Mouse (Mus musculus): ENCODE measurements around the gene Pla2g1b. TPM values are rescaled to one million over a fixed set of nuclear protein-coding genes. Genes with fewer than 3 reads are reported as not detected.
A peak's percentile ranks its signal among the peaks of the same experiment; 100 is the strongest.

Gene Pla2g1b
- polyA plus RNA-seq, 1 experiment from 2014 or later = not detected

- Histone ChIP-seq H3K27me3 (no peaks in the 10 kb centered on the region), H3K36me3 (no peaks in the 10 kb centered on the region), H3K4me1 (replicated peaks) (peaks cover 48% of the 10 kb centered on the region), H3K4me2 (no peak overlapping the region), H3K9ac (no peak overlapping the region), H3K4me3 (replicated peaks) (no peak overlapping the region), H3K27ac (no peak overlapping the region), H3K9me3 (replicated peaks) (no peaks in the 10 kb centered on the region)
- 47% methylated on average over 4 of the region's 4 CpGs for WGBS (ENCODE audit: insufficient replicate concordance)
- ATAC-seq (ENCODE audit: low read depth) = no peak
- DNase-seq = no peak
These were observed 20.7 kb downstream of the Pla2g1b start for GRCm38 (mm10) chr5:115486726-115487125.

GRCm38 (mm10) chr5:115487353-115487752 is 21.3 kb downstream of the Pla2g1b start:
- H3K27me3 ChIP-seq = no peaks in the 10 kb centered on the region
- no peak overlapping the region for H3K4me3 ChIP-seq (replicated peaks)
- ATAC-seq (ENCODE audit: low read depth) (no peak), DNase-seq (no peak)
- H3K4me1 ChIP-seq (replicated peaks) = peaks cover 54% of the 10 kb centered on the region
- no peak overlapping the region for H3K4me2 ChIP-seq
- H3K9me3 ChIP-seq (replicated peaks) = no peaks in the 10 kb centered on the region
- H3K27ac ChIP-seq = no peak overlapping the region
- no peaks in the 10 kb centered on the region for H3K36me3 ChIP-seq
- WGBS (ENCODE audit: insufficient replicate concordance) = 80% methylated on average over 8 of the region's 8 CpGs
- H3K9ac ChIP-seq = no peak overlapping the region

DNA sequence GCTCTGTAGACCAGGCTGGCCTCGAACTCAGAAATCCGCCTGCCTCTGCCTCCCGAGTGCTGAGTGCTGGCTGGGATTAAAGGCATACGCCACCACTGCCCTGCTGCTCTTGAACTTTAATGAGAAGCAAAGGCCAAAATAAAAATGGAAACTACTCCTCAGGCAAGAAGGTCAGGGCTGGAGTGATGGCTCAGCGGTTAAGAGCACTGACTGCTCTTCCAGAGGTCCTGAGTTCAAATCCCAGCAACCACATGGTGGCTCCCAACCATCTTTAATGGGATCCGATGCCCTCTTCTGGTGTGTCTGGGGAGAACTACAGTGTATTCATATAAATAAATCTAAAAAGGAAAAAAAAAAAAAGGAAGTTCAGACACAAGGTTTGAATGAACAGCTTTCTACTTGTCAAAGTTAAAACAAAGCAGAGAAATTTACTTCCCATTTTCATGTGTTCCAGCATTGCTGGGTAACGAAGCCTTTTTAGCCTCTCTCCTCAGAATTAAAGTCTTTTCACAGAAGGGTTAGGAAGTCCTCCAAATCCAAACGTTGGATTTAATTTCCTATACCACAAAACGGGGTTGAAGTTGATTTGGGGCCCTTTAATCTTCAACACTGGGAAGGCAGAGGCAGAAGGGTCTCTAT is 22.0 kb downstream of the Pla2g1b start:
- ATAC-seq (ENCODE audit: low read depth) (no peak), DNase-seq (no peak)
- Histone ChIP-seq H3K9me3 (replicated peaks) (no peaks in the 10 kb centered on the region), H3K4me1 (replicated peaks) (peaks cover 55% of the 10 kb centered on the region), H3K27ac (peak overlapping the region; percentile 81; the same call in 1 of the 2 replicates), H3K36me3 (no peaks in the 10 kb centered on the region), H3K27me3 (no peaks in the 10 kb centered on the region), H3K4me3 (replicated peaks) (peak overlapping the region; percentile 41; the same call in 1 of the 2 replicates), H3K9ac (peak overlapping the region; percentile 79), H3K4me2 (peak overlapping the region; percentile 70)
- 52% methylated on average over 9 of the region's 9 CpGs for WGBS (ENCODE audit: insufficient replicate concordance)

- H3K4me3 ChIP-seq (replicated peaks) = peak overlapping the region; percentile 41
- under 1% methylated on average over 39 of the region's 39 CpGs for WGBS (ENCODE audit: insufficient replicate concordance)
- H3K27me3 ChIP-seq = 0 out of 2 replicates have a peak, but pooled peaks cover 2% of the 10 kb centered on the region
- H3K4me1 ChIP-seq (replicated peaks) = peaks cover 49% of the 10 kb centered on the region
- no peaks in the 10 kb centered on the region for H3K36me3 ChIP-seq
- peak overlapping the region; percentile 100 for H3K27ac ChIP-seq
- H3K4me2 ChIP-seq = peak overlapping the region; percentile 70
- ATAC-seq (ENCODE audit: low read depth) = peak; percentile 81
- H3K9me3 ChIP-seq (replicated peaks) = no peaks in the 10 kb centered on the region
- peak overlapping the region; percentile 79 for H3K9ac ChIP-seq
- DNase-seq = peak; percentile 74
These were observed 23.0 kb downstream of the Pla2g1b start for GRCm38 (mm10) chr5:115488841-115489698.

DNA sequence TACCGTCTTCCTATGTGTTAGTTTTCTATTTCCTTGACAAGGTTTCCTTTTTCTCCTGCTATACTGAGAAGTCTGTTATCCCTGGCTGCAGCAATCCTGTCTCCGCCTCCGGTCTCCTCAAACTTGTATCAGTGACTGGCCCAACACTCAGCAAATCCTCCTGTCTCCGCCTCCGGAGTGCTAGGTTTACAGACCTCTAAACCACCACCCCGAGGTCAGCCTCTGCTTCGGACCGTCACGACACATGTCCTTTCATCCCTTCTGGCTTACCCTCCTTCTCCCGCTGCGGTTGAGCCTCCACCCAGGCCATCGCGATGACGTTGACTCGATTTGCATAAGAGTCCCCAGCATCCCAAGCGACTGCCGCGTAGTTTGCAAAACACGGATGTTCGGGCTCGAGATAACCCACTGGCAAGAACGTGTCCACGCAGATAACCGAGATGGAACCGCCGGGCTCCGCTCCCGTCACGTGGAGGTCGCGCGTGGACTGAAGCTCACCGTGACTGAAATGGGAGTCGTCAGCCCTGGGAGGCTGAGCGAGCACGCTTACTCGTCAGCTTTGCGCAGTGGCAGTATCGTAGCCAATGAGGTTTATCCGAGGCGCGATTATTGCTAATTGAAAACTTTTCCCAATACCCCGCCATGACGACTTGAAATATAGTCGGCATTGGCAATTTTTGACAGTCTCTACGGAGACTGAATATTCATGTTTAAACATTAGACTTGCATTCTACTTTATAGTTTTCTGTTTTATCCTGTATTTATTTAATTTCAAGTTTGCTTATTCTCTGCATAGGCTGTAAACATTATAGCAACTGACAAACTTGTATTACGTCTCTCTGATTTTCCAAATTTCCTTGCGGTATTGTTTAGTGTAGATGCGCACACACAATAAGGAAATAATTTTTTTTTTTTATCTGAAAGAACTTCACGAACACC is 23.9 kb downstream of the Pla2g1b start:
- Histone ChIP-seq H3K4me1 (replicated peaks) (peaks cover 48% of the 10 kb centered on the region), H3K9me3 (replicated peaks) (no peaks in the 10 kb centered on the region), H3K9ac (peak overlapping the region; percentile 79), H3K36me3 (no peaks in the 10 kb centered on the region), H3K4me3 (replicated peaks) (peak overlapping the region; percentile 41), H3K27me3 (0 out of 2 replicates have a peak, but pooled peaks cover 2% of the 10 kb centered on the region), H3K27ac (peak overlapping the region; percentile 100), H3K4me2 (peak overlapping the region; percentile 70)
- peak; percentile 81 for ATAC-seq (ENCODE audit: low read depth)
- WGBS (ENCODE audit: insufficient replicate concordance) = under 1% methylated on average over 50 of the region's 50 CpGs
- peak; percentile 84 for DNase-seq

DNA sequence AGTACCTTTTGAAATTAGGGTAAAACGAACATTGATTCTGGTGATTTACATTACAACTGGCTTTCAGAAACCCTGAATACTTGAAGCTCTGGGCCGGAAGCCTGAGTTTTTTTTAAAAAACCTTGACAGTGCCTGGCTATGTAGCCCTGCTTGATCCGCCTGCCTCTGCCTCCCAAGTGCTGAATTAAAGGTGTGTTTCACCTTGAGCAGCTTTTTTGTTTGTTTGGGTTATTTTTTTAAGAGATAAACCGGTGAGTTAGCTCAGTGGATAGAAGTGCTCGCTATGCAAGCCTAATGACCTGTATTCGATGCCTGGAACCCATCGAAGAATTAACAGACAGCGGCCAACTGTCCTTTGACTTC is 24.6 kb downstream of the Pla2g1b start:
- ATAC-seq (ENCODE audit: low read depth) (peak; percentile 1; the same call in 1 of the 2 replicates), DNase-seq (no peak)
- peak overlapping the region; percentile 100 for H3K27ac ChIP-seq
- no peaks in the 10 kb centered on the region for H3K9me3 ChIP-seq (replicated peaks)
- H3K36me3 ChIP-seq = no peaks in the 10 kb centered on the region
- peak overlapping the region; percentile 66 for H3K4me2 ChIP-seq
- WGBS (ENCODE audit: insufficient replicate concordance) = 4% methylated on average over 8 of the region's 8 CpGs
- H3K4me3 ChIP-seq (replicated peaks) = peak overlapping the region; percentile 21
- peak overlapping the region; percentile 61 for H3K9ac ChIP-seq
- H3K4me1 ChIP-seq (replicated peaks) = peaks cover 45% of the 10 kb centered on the region
- H3K27me3 ChIP-seq = 0 out of 2 replicates have a peak, but pooled peaks cover 2% of the 10 kb centered on the region

DNA sequence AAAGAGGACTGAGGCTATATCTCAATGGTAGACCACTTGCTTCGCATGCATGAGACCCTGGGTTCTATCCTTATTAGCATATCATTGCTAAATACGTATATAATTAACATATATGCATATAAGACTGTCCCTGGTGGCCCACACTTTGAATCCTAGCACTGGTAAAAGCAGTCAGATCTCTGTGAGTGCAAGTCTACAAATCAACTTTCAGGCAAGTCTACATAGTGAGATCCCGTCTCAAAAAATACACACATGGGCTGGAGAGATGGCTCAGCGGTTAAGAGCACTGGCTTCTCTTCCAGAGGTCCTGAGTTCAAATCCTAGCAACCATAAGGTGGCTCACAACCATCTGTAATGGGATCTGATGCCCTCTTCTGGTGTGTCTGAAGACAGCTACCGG is 25.0 kb downstream of the Pla2g1b start:
- Histone ChIP-seq H3K27ac (peak overlapping the region; percentile 100), H3K4me2 (peak overlapping the region; percentile 66), H3K4me3 (replicated peaks) (peak overlapping the region; percentile 21; the same call in 1 of the 2 replicates), H3K36me3 (no peaks in the 10 kb centered on the region), H3K4me1 (replicated peaks) (peaks cover 45% of the 10 kb centered on the region), H3K9ac (peak overlapping the region; percentile 61), H3K27me3 (0 out of 2 replicates have a peak, but pooled peaks cover 2% of the 10 kb centered on the region), H3K9me3 (replicated peaks) (no peaks in the 10 kb centered on the region)
- ATAC-seq (ENCODE audit: low read depth) = no peak
- no peak for DNase-seq
- 22% methylated on average over 5 of the region's 5 CpGs for WGBS (ENCODE audit: insufficient replicate concordance)

- 0 out of 2 replicates have a peak, but pooled peaks cover 2% of the 10 kb centered on the region for H3K27me3 ChIP-seq
- ATAC-seq (ENCODE audit: low read depth) (no peak), DNase-seq (peak; percentile 28)
- WGBS (ENCODE audit: insufficient replicate concordance) = 4% methylated on average over 28 of the region's 28 CpGs
- peak overlapping the region; percentile 68 for H3K9ac ChIP-seq
- H3K4me2 ChIP-seq = peak overlapping the region; percentile 66
- peaks cover 45% of the 10 kb centered on the region for H3K4me1 ChIP-seq (replicated peaks)
- H3K9me3 ChIP-seq (replicated peaks) = no peaks in the 10 kb centered on the region
- H3K27ac ChIP-seq = peak overlapping the region; percentile 57
- no peaks in the 10 kb centered on the region for H3K36me3 ChIP-seq
- peak overlapping the region; percentile 31 for H3K4me3 ChIP-seq (replicated peaks)
These were observed 25.8 kb downstream of the Pla2g1b start for GRCm38 (mm10) chr5:115491771-115492322.

DNA sequence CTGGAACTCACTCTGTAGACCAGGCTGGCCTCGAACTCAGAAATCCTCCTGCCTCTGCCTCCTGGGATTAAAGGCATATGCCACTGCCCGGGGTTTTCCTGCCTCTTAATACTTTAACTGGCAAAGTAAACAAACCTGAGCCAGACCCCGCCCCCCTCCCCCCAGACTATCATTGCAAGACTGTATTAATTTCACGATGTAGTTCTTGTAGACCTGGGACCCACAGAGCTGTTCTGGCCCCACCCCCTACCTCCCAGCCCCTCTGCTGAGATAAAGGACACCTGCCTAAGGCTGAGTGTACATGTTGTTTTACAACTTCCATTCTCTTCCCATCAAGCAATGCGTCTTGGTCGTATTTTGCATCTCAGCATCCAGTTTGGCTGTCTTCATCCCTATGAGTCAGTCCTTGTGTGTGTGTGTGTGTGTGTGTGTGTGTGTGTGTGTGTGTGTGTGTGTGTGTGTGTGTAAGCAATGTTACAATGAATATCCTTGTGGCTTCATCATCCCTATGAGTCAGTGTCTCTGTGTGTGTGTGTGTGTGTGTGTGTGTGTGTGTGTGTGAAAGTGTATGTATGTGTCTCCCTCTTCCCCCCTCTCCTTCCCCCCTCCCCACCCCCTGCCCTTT is 26.8 kb downstream of the Pla2g1b start:
- Histone ChIP-seq H3K9me3 (replicated peaks) (no peaks in the 10 kb centered on the region), H3K9ac (no peak overlapping the region; the same call in 1 of the 2 replicates), H3K4me3 (replicated peaks) (no peak overlapping the region), H3K36me3 (no peaks in the 10 kb centered on the region), H3K27me3 (0 out of 2 replicates have a peak, but pooled peaks cover 2% of the 10 kb centered on the region), H3K4me1 (replicated peaks) (peaks cover 45% of the 10 kb centered on the region), H3K4me2 (no peak overlapping the region), H3K27ac (no peak overlapping the region; the same call in 1 of the 2 replicates)
- DNase-seq (no peak), ATAC-seq (ENCODE audit: low read depth) (no peak)
- 59% methylated on average over 6 of the region's 6 CpGs for WGBS (ENCODE audit: insufficient replicate concordance)

DNA sequence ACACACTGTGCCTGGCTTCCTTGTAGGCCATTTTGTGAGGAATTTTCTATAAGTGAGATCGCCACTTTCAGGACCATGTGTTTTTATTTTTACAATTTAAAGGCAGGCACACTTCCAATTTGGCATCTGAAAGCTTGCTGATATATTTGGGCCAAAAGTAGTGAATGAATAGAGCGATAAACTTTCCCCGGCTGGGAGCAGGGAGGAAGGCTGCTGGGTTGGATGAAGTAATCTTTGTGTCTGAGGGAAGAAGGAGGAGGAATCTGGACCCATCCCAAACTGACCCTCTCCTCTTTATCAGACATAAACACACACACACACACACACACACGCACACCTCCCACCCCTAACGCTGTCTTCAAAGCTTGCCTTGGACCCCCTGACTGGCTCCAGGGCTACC is 27.4 kb downstream of the Pla2g1b start:
- H3K27ac ChIP-seq = no peak overlapping the region
- no peak overlapping the region for H3K9ac ChIP-seq
- peaks cover 43% of the 10 kb centered on the region for H3K4me1 ChIP-seq (replicated peaks)
- ATAC-seq (ENCODE audit: low read depth) = no peak
- H3K4me2 ChIP-seq = no peak overlapping the region
- WGBS (ENCODE audit: insufficient replicate concordance) = 54% methylated on average over 5 of the region's 5 CpGs
- DNase-seq = no peak
- 0 out of 2 replicates have a peak, but pooled peaks cover 2% of the 10 kb centered on the region for H3K27me3 ChIP-seq
- no peaks in the 10 kb centered on the region for H3K9me3 ChIP-seq (replicated peaks)
- H3K36me3 ChIP-seq = no peaks in the 10 kb centered on the region
- H3K4me3 ChIP-seq (replicated peaks) = no peak overlapping the region
